Mouse (Mus musculus) MEL (cell line): Measurements from ENCODE around the gene Epb41l4b.

Source experiments
- CTCF ChIP-seq, 3 experiments: IDR thresholded peaks in 2 of 3; conservative IDR thresholded peaks in 1 of 3; 2 replicates each; pipeline ENCODE4 v1.5.1; 2011 to 2012; ENCODE audit warnings: low read length in 3 of 3, low read depth in 2 of 3, mild to moderate bottlenecking in 2 of 3, improper control_type of control experiment in 1 of 3, inconsistent platforms in 1 of 3, mixed read lengths in 1 of 3, moderate library complexity in 1 of 3; ENCODE audit not compliant: control insufficient read depth in 1 of 3, insufficient read depth in 1 of 3, poor library complexity in 1 of 3, severe bottlenecking in 1 of 3
- EP300 ChIP-seq, 2 experiments: IDR thresholded peaks; 2 replicates each; pipeline ENCODE4 v1.6.1; 2011; ENCODE audit warnings: improper control_type of control experiment in 2 of 2, low read length in 2 of 2, low read depth in 1 of 2, mild to moderate bottlenecking in 1 of 2
- GABPA ChIP-seq: IDR thresholded peaks from 2 replicates; pipeline ENCODE4 v1.6.1; 2012; ENCODE audit warnings: low read depth, mild to moderate bottlenecking, inconsistent platforms, low read length, improper control_type of control experiment, moderate library complexity
- JUND ChIP-seq: IDR thresholded peaks from 2 replicates; pipeline ENCODE4 v1.6.1; 2011; ENCODE audit warnings: low read depth, mild to moderate bottlenecking, improper control_type of control experiment, low read length
- MAZ ChIP-seq: IDR thresholded peaks from 2 replicates; pipeline ENCODE4 v1.6.1; 2012; ENCODE audit warnings: low read depth, mild to moderate bottlenecking, inconsistent platforms, low read length, improper control_type of control experiment
- ZC3H11A ChIP-seq: IDR thresholded peaks from 2 replicates; pipeline ENCODE4 v1.6.1; 2012; ENCODE audit warnings: low read depth, mild to moderate bottlenecking, inconsistent platforms, low read length, improper control_type of control experiment

DNA sequence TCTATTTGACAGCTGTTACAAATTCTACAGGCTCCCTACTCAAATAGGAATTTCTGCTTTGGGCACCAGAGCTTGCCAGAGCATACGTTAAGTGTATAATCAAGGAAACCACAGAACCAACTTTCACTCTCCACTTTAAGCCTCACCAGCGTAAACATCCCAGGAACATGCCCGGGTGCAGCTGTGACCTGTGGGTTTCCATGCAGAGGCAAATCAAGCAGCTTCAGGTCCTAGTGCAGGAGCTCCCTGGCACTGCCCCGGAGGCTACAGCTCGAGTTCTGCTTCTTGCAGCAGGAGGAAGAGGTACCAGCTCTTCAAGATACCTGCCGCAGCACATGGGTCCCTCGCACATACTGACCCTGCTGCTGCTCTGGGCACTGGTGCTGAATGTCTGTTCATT, 74.8 kb downstream of the Epb41l4b start:
- TF ChIP-seq CTCF (IDR thresholded peaks at IDR 0.05 in 2 of 3, conservative IDR thresholded peaks at IDR 0.05 in 1 of 3; ENCODE audit: control insufficient read depth in 1 of 3, insufficient read depth in 1 of 3, low read depth in 2 of 3, low read length in 3 of 3, poor library complexity in 1 of 3, severe bottlenecking in 1 of 3): no peak
- no peak for TF ChIP-seq ZC3H11A
- TF ChIP-seq EP300 (IDR thresholded peaks at IDR 0.05; ENCODE audit: low read depth in 1 of 2, low read length in 2 of 2): no peak
- TF ChIP-seq MAZ: no peak
- no peak for TF ChIP-seq JUND
- TF ChIP-seq GABPA: no peak
